Mouse (Mus musculus): ENCODE results near the gene Chfr.

DNA sequence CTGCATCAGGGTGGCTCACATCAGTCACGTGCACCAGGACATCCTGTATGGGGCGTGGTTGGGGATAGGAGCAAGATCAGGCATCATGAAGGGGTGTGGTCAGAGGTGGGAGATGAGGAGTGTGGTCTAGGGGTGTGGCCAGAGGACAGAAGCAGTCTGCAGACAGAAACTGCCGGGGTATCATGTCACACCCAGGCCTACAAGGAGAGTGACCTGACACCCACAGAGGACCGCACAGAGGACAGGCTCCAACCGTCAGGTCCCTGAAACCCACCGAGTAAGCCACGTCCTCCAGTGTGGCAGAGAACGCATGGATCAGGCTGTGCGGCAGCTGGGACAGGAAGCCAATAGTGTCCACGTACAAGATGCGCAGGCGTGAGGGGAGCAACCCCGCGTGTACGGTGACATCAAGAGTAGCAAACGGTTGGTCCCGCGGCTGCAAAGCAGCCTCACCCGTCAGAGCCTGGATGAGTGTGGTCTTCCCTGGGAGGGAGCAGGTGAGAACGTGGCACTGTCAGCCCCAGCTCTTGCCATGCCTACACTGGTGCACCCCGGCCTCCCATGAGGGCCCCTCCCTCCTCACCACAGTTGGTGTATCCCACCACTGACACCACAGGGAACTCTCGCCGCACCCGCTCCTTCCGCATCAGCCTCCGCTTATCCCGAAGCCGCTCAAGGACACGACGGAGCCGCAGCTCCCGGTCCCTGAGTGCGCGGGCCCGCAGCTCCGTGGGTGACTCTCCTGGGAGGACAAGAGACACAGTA lies 30.8 kb upstream of the Chfr start:
- TF ChIP-seq ZNF384 (IDR thresholded peaks at IDR 0.05; ENCODE audit: low read depth, low read length) (no peak), HCFC1 (IDR thresholded peaks at IDR 0.05; ENCODE audit: borderline replicate concordance, insufficient read depth, low read length) (no peak)
